Mouse (Mus musculus): ENCODE measurements at regions not wholly inside any gene's neighbourhood (a gene's known extent, or its start where the extent isn't known, plus 50 kb on each side); places are given as distances from the start of the nearest gene placed in this dataset.
A peak's percentile ranks its signal among the peaks of the same experiment; 100 is the strongest.

DNA sequence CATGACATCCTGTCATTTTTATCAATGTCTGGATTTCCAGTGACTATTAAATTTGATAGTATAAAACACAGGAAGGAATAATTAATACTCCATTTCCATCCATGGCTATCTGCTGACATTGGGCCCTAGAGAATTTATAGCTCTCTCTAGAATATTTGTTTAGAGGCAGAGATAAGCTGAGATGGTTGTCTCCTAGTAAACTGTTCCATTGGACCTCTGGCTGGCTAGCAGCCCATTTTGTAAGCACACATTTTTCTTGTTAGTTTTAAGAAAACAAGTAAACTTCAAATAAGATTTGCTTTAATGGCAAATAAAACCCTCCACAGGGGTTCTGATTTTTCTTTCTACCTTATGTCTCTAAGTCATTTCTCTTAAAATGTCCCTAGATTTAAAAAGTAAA lies 288.9 kb downstream of the C1d start:
- no peaks in the 10 kb centered on the region for H3K9me3 ChIP-seq (ENCODE audit: control insufficient read depth, low read length)
- ATAC-seq (ENCODE audit: low read depth), result no peak
- DNase-seq (ENCODE audit: low spot score), result no peak

DNA sequence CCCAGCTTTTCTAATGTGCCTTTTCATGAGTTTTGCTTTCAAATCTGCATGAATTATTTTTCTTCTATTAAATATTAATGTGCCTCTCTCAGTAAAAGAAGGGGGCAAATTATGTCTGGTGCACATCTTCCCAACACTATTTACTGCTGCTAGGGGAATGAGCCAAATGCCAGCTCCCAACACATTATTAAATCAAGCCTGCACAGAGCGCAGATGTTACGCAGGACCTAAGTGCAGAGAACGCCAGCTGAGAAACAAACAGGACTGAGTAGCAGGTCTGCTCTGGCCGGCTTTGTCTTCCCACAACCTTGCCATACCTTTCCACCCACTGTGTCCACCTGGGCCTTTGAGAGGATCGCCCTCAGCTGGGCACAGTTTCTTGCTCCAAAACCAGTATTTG lies 291.8 kb downstream of the C1d start:
- H3K4me1 ChIP-seq (ENCODE audit: control insufficient read depth, insufficient read depth, low read length), result no peaks in the 10 kb centered on the region
- H3K36me3 ChIP-seq (ENCODE audit: control insufficient read depth, insufficient read depth, low read length), result no peaks in the 10 kb centered on the region
- H3K27me3 ChIP-seq (replicated peaks; ENCODE audit: control insufficient read depth, insufficient read depth, low read length), result no peaks in the 10 kb centered on the region
- H3K4me3 ChIP-seq (ENCODE audit: low read depth, low read length), result no peak overlapping the region
- no peak for ATAC-seq (ENCODE audit: low read depth)
- no peaks in the 10 kb centered on the region for H3K9me3 ChIP-seq (ENCODE audit: control insufficient read depth, low read length)
- 71% methylated on average over 5 of the region's 5 CpGs for WGBS
- no peak overlapping the region for H3K4me2 ChIP-seq (ENCODE audit: low read depth, low read length)
- no peak for DNase-seq (ENCODE audit: low spot score)
- H3K27ac ChIP-seq (replicated peaks; ENCODE audit: low read depth, low read length), result no peak overlapping the region
- no peak overlapping the region for H3K9ac ChIP-seq (ENCODE audit: low read depth, low read length)

More for the DNA sequence above, 288.9 kb downstream of the C1d start:
- no peak overlapping the region for H3K4me3 ChIP-seq (ENCODE audit: low read depth, low read length)
- no peaks in the 10 kb centered on the region for H3K27me3 ChIP-seq (replicated peaks; ENCODE audit: control insufficient read depth, insufficient read depth, low read length)
- H3K27ac ChIP-seq (replicated peaks; ENCODE audit: low read depth, low read length), result no peak overlapping the region
- H3K36me3 ChIP-seq (ENCODE audit: control insufficient read depth, insufficient read depth, low read length), result no peaks in the 10 kb centered on the region
- H3K4me2 ChIP-seq (ENCODE audit: low read depth, low read length), result no peak overlapping the region
- H3K4me1 ChIP-seq (ENCODE audit: control insufficient read depth, insufficient read depth, low read length), result no peaks in the 10 kb centered on the region
- H3K9ac ChIP-seq (ENCODE audit: low read depth, low read length), result no peak overlapping the region

DNA sequence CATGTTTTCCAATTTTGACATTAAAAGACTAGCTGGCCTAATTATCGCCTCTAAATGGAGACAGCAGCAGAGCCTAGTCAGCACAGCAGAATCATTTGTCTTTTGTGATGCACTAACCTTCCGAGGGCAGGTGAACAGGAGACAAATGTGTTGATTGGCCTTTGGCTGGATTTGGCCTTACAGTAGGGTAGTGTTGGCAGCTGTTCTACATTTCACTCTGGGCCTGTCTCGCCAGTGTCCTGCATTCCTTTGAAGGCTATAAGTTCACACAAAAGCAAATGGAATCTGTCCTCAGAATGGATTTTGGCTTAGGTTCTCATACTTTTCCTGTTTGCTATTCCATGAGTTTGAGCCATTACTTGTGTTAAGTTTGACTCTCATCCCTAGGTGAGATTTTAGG lies 297.9 kb downstream of the C1d start:
- peak; percentile 38 for DNase-seq (ENCODE audit: low spot score)
- no peak overlapping the region for H3K4me2 ChIP-seq (ENCODE audit: low read depth, low read length)
- no peaks in the 10 kb centered on the region for H3K27me3 ChIP-seq (replicated peaks; ENCODE audit: control insufficient read depth, insufficient read depth, low read length)
- no peak overlapping the region for H3K27ac ChIP-seq (replicated peaks; ENCODE audit: low read depth, low read length)
- ATAC-seq (ENCODE audit: low read depth), result no peak
- no peaks in the 10 kb centered on the region for H3K9me3 ChIP-seq (ENCODE audit: control insufficient read depth, low read length)
- H3K36me3 ChIP-seq (ENCODE audit: control insufficient read depth, insufficient read depth, low read length), result no peaks in the 10 kb centered on the region
- WGBS, result 49% methylated on average over 3 of the region's 3 CpGs
- H3K4me1 ChIP-seq (ENCODE audit: control insufficient read depth, insufficient read depth, low read length), result no peaks in the 10 kb centered on the region
- H3K9ac ChIP-seq (ENCODE audit: low read depth, low read length), result no peak overlapping the region
- no peak overlapping the region for H3K4me3 ChIP-seq (ENCODE audit: low read depth, low read length)

DNA sequence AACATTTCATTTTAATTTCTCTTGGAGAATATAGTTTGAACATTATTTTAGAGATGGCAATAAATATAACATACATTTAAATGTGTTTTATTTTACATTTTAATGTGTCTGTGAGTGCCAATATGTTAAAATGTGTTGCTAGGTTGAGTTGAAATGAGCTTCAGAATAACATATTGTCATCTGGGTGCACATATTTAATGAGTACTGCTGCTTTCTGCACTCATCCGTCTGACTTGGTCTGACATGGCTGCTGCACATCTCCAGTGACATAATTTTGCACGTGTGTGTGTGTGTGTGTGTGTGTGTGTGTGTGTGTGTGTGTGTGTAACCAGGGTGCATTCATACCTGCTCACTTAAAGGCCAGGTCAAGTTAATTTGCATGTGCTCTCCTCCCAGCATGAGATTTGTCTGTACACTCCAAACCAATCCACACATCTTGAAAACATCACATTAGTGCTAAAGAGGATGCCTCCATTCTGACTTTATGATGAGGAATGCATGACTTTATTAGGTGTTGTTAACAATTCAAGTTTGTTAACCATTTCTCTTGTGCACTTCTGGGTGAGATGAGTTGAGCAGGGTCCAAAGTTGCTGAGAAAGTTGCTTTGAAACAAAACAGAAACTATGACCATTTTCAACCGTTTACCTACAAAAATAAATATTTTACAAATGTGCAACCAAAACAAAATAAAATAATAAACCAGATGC lies 334.6 kb downstream of the C1d start:
- H3K27me3 ChIP-seq (replicated peaks; ENCODE audit: control insufficient read depth, insufficient read depth, low read length), result no peaks in the 10 kb centered on the region
- ATAC-seq (ENCODE audit: low read depth) (no peak), DNase-seq (ENCODE audit: low spot score) (no peak)
- no peaks in the 10 kb centered on the region for H3K4me1 ChIP-seq (ENCODE audit: control insufficient read depth, insufficient read depth, low read length)
- no peaks in the 10 kb centered on the region for H3K36me3 ChIP-seq (ENCODE audit: control insufficient read depth, insufficient read depth, low read length)
- no peak overlapping the region for H3K9ac ChIP-seq (ENCODE audit: low read depth, low read length)
- no peak overlapping the region for H3K4me3 ChIP-seq (ENCODE audit: low read depth, low read length)
- no peak overlapping the region for H3K4me2 ChIP-seq (ENCODE audit: low read depth, low read length)
- WGBS, result 66% methylated on average over 3 of the region's 3 CpGs
- no peaks in the 10 kb centered on the region for H3K9me3 ChIP-seq (ENCODE audit: control insufficient read depth, low read length)
- no peak overlapping the region for H3K27ac ChIP-seq (replicated peaks; ENCODE audit: low read depth, low read length)

DNA sequence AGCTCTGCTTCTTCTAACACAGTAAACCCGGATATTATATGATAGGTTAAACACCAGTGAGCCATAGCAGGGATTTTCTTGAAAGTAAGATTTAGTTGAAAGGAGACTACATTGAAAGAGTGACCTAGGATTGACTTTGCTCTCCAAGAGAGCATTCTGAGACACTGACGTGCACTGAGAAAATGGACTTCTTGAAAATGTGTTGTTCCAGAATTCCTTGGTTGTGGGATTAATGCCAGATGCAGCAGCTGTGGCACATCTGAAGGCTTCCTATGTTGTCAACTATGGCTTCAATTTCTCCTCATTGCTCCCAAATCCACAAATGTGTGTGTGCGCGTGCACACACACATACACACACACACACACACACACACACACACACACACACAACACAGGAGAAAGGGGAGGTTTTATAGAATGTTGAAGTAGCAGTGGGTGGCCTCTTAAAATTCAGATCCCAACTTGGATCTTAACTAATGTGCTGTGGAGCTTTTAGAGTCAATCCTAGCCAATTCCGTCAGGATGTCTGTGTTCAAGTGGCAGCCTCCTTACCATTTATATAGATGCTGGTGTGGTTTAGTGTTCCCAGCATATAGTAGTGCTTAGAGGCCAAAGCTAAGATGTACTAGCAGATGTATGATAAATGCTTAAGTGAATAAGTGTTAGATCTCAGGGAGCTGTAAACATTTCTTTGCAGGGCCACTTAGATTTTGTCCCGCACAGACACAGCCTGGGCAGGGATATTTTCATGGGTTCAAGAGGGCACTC lies 346.5 kb downstream of the C1d start:
- DNase-seq (ENCODE audit: low spot score), result peak; percentile 61

DNA sequence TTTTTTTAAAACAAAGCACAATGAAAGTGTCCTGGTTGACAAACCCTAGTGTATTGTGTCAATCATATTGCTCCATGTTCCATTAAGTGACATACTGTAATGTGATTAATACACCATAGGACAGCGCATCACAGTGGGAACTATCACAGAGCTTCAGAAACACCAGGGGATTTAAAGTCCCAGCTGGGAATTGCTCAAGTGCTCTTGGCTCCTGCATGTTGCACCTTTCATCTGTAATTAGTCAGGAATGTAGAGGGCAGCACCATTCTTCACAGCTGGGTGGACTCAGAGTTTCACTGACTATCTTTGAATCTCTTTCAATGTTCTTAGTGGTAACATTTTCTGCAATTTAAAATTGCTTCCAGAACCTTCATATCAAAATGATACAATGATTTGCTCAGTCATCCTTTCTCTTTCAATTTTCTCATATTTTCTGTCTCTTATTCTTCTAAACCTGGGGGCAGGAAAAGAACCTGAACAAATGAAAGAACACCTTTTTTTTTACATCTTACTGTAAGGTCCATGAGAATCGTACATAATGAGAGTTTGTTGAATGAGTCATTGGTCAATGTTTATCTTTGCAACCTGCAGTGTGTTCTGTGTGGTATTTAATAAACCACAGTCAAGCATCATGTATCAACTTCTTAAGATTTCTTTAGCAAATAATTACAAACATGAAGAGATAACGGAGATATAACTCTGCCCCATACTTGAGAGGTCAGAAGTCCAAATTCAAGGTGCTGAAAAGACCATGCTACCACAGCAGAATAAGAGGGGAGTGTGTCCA lies 333.0 kb downstream of the Etaa1 start:
- Histone ChIP-seq H3K27ac (replicated peaks; ENCODE audit: low read depth, low read length) (no peak overlapping the region), H3K27me3 (replicated peaks; ENCODE audit: control insufficient read depth, insufficient read depth, low read length) (no peaks in the 10 kb centered on the region), H3K9ac (ENCODE audit: low read depth, low read length) (no peak overlapping the region), H3K4me1 (ENCODE audit: control insufficient read depth, insufficient read depth, low read length) (no peaks in the 10 kb centered on the region), H3K4me2 (ENCODE audit: low read depth, low read length) (no peak overlapping the region), H3K9me3 (ENCODE audit: control insufficient read depth, low read length) (no peaks in the 10 kb centered on the region), H3K36me3 (ENCODE audit: control insufficient read depth, insufficient read depth, low read length) (no peaks in the 10 kb centered on the region), H3K4me3 (ENCODE audit: low read depth, low read length) (no peak overlapping the region)
- no peak for ATAC-seq (ENCODE audit: low read depth)
- no peak for DNase-seq (ENCODE audit: low spot score)
- WGBS, result 62% methylated on average over 3 of the region's 3 CpGs

More for the DNA sequence above, 346.5 kb downstream of the C1d start:
- Histone ChIP-seq H3K4me3 (ENCODE audit: low read depth, low read length) (no peak overlapping the region), H3K4me2 (ENCODE audit: low read depth, low read length) (no peak overlapping the region), H3K27ac (replicated peaks; ENCODE audit: low read depth, low read length) (no peak overlapping the region), H3K27me3 (replicated peaks; ENCODE audit: control insufficient read depth, insufficient read depth, low read length) (no peaks in the 10 kb centered on the region), H3K36me3 (ENCODE audit: control insufficient read depth, insufficient read depth, low read length) (no peaks in the 10 kb centered on the region), H3K9me3 (ENCODE audit: control insufficient read depth, low read length) (no peaks in the 10 kb centered on the region), H3K9ac (ENCODE audit: low read depth, low read length) (no peak overlapping the region), H3K4me1 (ENCODE audit: control insufficient read depth, insufficient read depth, low read length) (0 out of 2 replicates have a peak, but pooled peaks cover 6% of the 10 kb centered on the region)
- WGBS, result 48% methylated on average over 6 of the region's 6 CpGs
- no peak for ATAC-seq (ENCODE audit: low read depth)

DNA sequence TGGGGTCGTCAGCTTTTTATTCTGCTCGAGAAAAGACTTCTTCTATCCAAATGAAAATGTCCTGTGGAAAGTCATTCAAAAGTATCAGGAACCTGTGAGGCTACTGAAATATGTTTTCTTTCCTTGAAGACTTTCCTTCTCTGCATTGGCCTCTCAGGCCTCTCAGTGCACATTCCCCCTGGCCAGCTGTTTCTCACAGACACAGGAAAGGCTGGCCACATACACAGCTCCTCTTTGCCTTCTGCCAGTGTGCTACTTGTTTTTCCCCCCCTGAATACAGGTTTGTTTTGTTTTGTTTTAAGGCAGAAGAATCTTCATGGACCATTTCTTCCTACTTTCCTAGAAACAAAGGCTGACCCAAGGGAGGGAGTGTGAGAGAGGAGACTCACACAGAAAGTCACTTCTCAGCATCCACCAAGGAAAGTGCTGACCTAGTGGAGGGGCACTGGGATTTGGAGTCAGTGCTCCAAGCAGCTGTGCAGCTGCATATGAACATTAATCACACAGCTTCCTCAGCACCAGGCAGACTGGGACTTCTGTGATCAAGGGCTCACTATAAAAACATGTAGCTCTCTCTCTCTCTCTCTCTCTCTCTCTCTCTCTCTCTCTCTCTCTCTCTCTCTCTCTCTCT lies 324.0 kb downstream of the Etaa1 start:
- Histone ChIP-seq H3K4me1 (ENCODE audit: control insufficient read depth, insufficient read depth, low read length) (no peaks in the 10 kb centered on the region), H3K9ac (ENCODE audit: low read depth, low read length) (no peak overlapping the region), H3K9me3 (ENCODE audit: control insufficient read depth, low read length) (no peaks in the 10 kb centered on the region), H3K4me3 (ENCODE audit: low read depth, low read length) (no peak overlapping the region), H3K27me3 (replicated peaks; ENCODE audit: control insufficient read depth, insufficient read depth, low read length) (no peaks in the 10 kb centered on the region), H3K4me2 (ENCODE audit: low read depth, low read length) (no peak overlapping the region), H3K36me3 (ENCODE audit: control insufficient read depth, insufficient read depth, low read length) (no peaks in the 10 kb centered on the region), H3K27ac (replicated peaks; ENCODE audit: low read depth, low read length) (no peak overlapping the region)
- DNase-seq (ENCODE audit: low spot score) (peak; percentile 38), ATAC-seq (ENCODE audit: low read depth) (peak; percentile 70; the same call in 1 of the 2 replicates)
- 80% methylated on average over 2 of the region's 2 CpGs for WGBS

DNA sequence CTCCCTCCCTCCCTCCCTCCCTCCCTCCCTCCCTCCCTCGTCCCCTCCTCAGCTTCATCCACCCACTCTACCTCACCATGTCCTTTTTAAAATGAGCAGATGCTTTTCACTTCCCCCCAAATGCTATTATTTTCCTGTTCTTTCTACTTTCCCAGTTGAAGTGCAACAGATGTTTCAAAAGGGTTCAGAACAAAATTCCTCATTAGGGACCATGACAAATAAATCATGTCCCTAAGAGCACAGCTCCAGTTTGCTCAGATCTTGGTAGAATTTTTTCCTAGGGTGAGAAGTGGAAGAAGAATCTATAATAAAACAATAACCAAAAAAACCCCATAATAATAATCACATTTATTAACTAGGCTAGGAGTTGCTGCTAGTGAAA lies 323.5 kb downstream of the Etaa1 start:
- no peaks in the 10 kb centered on the region for H3K27me3 ChIP-seq (replicated peaks; ENCODE audit: control insufficient read depth, insufficient read depth, low read length)
- DNase-seq (ENCODE audit: low spot score) (no peak), ATAC-seq (ENCODE audit: low read depth) (no peak)
- H3K4me3 ChIP-seq (ENCODE audit: low read depth, low read length), result no peak overlapping the region
- H3K4me1 ChIP-seq (ENCODE audit: control insufficient read depth, insufficient read depth, low read length), result no peaks in the 10 kb centered on the region
- H3K9me3 ChIP-seq (ENCODE audit: control insufficient read depth, low read length), result no peaks in the 10 kb centered on the region
- H3K36me3 ChIP-seq (ENCODE audit: control insufficient read depth, insufficient read depth, low read length), result no peaks in the 10 kb centered on the region
- H3K27ac ChIP-seq (replicated peaks; ENCODE audit: low read depth, low read length), result no peak overlapping the region
- WGBS, result 40% methylated on average over 1 of the region's 1 CpGs
- H3K9ac ChIP-seq (ENCODE audit: low read depth, low read length), result no peak overlapping the region
- no peak overlapping the region for H3K4me2 ChIP-seq (ENCODE audit: low read depth, low read length)
